Mouse (Mus musculus) large intestine, adult 2 months (tissue): ENCODE measurements around the gene Prss56. TPM values are rescaled to one million over a fixed set of nuclear protein-coding genes. Genes with fewer than 3 reads are reported as not detected.

Experiments
- DNase-seq: peaks from one replicate; pipeline ENCODE4 v3.0.0-alpha.2; 2012; ENCODE audit warnings: low read depth, low spot score
- WGBS: fragments of 180-500 bp; shearing (Covaris S2); methylation state at CpG from one replicate; pipeline ENCODE4 v1.1.7; 2018; 5-methylcytosine and 5-hydroxymethylcytosine counted together
- polyA plus RNA-seq: library from polyadenylated mRNA; depleted of rRNA; stranded (reverse); fragments of >200 nt; gene quantifications from 2 replicates; pipeline ENCODE4 v1.2.3, GENCODE M21; 2012; rRNA removed

Gene Prss56
- not detected in 2 replicates for polyA plus RNA-seq

GRCm38 (mm10) chr1:87183013-87183412, at the start of gene Prss56:
Gene Prss56 (plus strand): TSS chr1:87183313.
- no peak for DNase-seq
- 50% methylated on average over 9 of the region's 9 CpGs for WGBS

GRCm38 (mm10) chr1:87141550-87141949, 41.6 kb upstream of the Prss56 start:
- 89% methylated on average over 4 of the region's 4 CpGs for WGBS
- no peak for DNase-seq

GRCm38 (mm10) chr1:87142456-87142855, 40.7 kb upstream of the Prss56 start:
- no peak for DNase-seq
- 45% methylated on average over 9 of the region's 9 CpGs for WGBS

- 75% methylated on average over 10 of the region's 10 CpGs for WGBS
Observed at GRCm38 (mm10) chr1:87143141-87143540, 40.0 kb upstream of the Prss56 start.

GRCm38 (mm10) chr1:87149422-87149821, 33.7 kb upstream of the Prss56 start:
- 41% methylated on average over 13 of the region's 13 CpGs for WGBS

More at GRCm38 (mm10) chr1:87143141-87143540, 40.0 kb upstream of the Prss56 start:
- no peak for DNase-seq

GRCm38 (mm10) chr1:87151286-87151685, 31.8 kb upstream of the Prss56 start:
- DNase-seq, result no peak
- 55% methylated on average over 6 of the region's 6 CpGs for WGBS

More at GRCm38 (mm10) chr1:87149422-87149821, 33.7 kb upstream of the Prss56 start:
- no peak for DNase-seq

GRCm38 (mm10) chr1:87153776-87154500, 29.2 kb upstream of the Prss56 start:
- 2% methylated on average over 72 of the region's 72 CpGs for WGBS

GRCm38 (mm10) chr1:87154501-87155120, 28.5 kb upstream of the Prss56 start:
- no peak for DNase-seq
- WGBS, result 2% methylated on average over 58 of the region's 58 CpGs

More at GRCm38 (mm10) chr1:87153776-87154500, 29.2 kb upstream of the Prss56 start:
- DNase-seq, result no peak

- no peak for DNase-seq
- 2% methylated on average over 40 of the region's 56 CpGs for WGBS
Observed at GRCm38 (mm10) chr1:87155531-87156198, 27.4 kb upstream of the Prss56 start.

- no peak for DNase-seq
- WGBS, result 3% methylated on average over 11 of the region's 12 CpGs
Observed at GRCm38 (mm10) chr1:87156199-87156587, 26.9 kb upstream of the Prss56 start, which contains the start of gene Ecel1. Gene Ecel1 (minus strand): TSS chr1:87156521.

- DNase-seq, result no peak
- WGBS, result 62% methylated on average over 3 of the region's 3 CpGs
Observed at GRCm38 (mm10) chr1:87159396-87159795, 23.7 kb upstream of the Prss56 start.

GRCm38 (mm10) chr1:87164164-87164795, 18.8 kb upstream of the Prss56 start:
- no peak for DNase-seq
- WGBS, result 37% methylated on average over 11 of the region's 11 CpGs

GRCm38 (mm10) chr1:87164796-87165184, 18.3 kb upstream of the Prss56 start:
- 53% methylated on average over 9 of the region's 9 CpGs for WGBS
- no peak for DNase-seq

GRCm38 (mm10) chr1:87170458-87170857, 12.7 kb upstream of the Prss56 start:
- WGBS, result 14% methylated on average over 19 of the region's 19 CpGs
- DNase-seq, result no peak

GRCm38 (mm10) chr1:87171312-87171711, 11.8 kb upstream of the Prss56 start:
- 87% methylated on average over 1 of the region's 1 CpGs for WGBS
- DNase-seq, result no peak

GRCm38 (mm10) chr1:87172316-87172715, 10.8 kb upstream of the Prss56 start:
- no peak for DNase-seq
- WGBS, result 74% methylated on average over 9 of the region's 9 CpGs

GRCm38 (mm10) chr1:87174006-87174955, 8.8 kb upstream of the Prss56 start:
- DNase-seq, result no peak
- WGBS, result 24% methylated on average over 28 of the region's 28 CpGs

GRCm38 (mm10) chr1:87175852-87176292, 7.2 kb upstream of the Prss56 start:
- DNase-seq, result no peak
- WGBS, result 14% methylated on average over 11 of the region's 11 CpGs

GRCm38 (mm10) chr1:87180896-87181295, 2.2 kb upstream of the Prss56 start:
- WGBS, result 30% methylated on average over 5 of the region's 5 CpGs
- no peak for DNase-seq
